Mouse (Mus musculus) kidney, adult 8-10 months (tissue): ENCODE results near the gene Gpx8.
A peak's percentile ranks its signal among the peaks of the same experiment; 100 is the strongest.

Source experiments
- DNase-seq, 2 experiments: peaks; one replicate each; pipeline ENCODE4 v3.0.0; 2022

The Gpx8 gene

GRCm38 (mm10) chr13:113046211-113046883 is at the start of gene Gpx8:
Gene Gpx8, minus strand, starts transcription at chr13:113046410.
- peak; percentile 31 to 49 for DNase-seq

DNA sequence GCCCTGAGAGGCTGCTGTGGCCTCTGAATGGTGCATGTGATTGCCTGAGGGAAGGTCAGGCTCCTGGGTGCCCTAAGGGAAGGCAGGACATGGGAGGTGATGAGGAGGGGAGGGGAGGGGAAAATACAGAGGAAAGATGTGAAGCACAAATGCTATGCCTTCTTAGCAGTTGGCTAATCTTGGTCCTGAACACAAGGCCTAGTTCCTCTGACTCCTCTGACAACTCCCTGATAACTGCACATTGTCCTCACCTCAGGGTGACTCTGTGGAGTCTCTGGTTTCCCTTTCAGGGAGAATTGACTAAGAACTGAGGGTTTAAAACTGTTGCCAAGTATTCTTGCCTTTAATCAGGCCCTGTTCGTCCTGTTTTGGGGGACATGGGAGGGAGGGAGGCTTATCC is 48.4 kb upstream of the Gpx8 start:
- no peak for DNase-seq

- no peak for DNase-seq
These were observed 44.3 kb upstream of the Gpx8 start for GRCm38 (mm10) chr13:113090489-113090888.

DNA sequence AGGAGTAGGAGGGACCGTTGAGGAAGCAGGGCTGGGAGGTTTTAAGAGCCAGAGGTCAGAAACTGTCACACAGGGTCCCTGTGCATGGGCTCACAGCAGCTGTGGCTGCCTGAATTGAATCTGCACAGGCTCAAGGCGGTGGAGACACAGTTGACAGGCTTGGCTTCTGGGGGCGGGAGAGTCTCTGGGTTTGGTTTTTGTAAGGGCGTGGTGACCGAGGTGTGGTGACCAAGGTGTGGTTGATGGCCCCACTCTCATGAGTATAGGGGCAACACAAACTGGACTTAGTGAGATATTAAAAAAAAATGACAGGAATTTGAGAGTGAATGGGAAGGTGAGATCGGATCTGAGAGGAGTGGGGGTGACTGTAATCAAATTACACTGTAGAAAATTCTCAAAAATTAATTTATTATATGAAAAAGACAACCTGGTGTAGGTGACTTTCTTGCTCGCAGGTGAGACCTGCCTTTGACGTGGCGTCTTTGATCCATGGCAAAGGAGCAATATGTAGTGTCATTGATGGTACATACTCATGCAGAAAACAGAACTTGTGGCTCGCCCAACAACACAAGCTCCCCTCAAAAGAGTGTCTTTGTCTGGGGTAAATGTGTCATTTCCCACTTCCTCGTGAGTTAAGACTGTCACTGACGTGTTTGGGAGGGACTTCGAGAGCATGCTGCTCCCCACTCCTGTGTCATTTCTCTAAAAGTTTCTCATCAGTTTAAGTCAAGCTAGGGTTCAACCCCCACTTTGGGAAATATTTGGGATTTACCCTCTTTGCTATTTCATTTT is 41.2 kb upstream of the Gpx8 start:
- no peak for DNase-seq

DNA sequence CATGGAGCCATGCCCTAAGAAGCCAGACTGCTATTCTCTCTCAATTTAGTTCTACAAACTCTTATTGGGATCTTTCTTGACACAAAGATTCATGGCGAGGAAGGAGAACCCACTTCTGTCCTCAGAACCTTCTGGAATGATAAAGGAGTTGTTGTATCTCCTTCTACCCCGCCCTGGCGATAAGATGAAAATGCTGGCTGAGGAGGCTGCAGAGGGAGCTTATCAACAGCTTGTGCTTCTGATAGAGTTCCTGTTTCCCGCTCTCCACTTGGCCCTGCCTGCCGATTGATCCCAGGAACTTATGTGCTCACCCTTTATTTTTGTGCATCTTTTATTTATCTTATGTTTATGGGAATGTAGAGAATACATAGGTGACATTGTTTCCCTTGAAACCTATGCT is 38.5 kb upstream of the Gpx8 start:
- DNase-seq: no peak

- no peak for DNase-seq
These were observed 35.9 kb upstream of the Gpx8 start for GRCm38 (mm10) chr13:113082101-113082500.

GRCm38 (mm10) chr13:113079021-113079420 is 32.8 kb upstream of the Gpx8 start:
- DNase-seq: no peak

GRCm38 (mm10) chr13:113064542-113064941 is 18.3 kb upstream of the Gpx8 start:
- DNase-seq: no peak

DNA sequence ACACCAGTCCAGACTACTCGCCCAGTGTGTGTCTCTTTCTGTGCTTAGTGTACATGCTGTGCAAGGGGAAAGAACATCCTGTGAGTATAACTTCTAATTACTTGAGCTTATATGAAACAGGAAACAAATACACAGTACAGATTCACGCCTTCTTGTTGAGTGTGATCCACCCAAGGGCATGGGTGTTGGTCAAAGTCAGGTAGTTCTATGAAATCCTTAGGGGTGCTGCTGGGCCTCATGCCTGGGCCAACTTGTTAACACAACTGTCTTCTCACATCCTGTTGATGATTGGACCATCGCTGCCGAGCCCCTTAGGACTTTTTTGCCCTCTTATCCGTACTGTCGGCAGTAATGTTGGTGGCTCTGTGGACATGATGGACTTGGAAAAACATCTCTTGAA is 15.5 kb upstream of the Gpx8 start:
- DNase-seq: no peak

DNA sequence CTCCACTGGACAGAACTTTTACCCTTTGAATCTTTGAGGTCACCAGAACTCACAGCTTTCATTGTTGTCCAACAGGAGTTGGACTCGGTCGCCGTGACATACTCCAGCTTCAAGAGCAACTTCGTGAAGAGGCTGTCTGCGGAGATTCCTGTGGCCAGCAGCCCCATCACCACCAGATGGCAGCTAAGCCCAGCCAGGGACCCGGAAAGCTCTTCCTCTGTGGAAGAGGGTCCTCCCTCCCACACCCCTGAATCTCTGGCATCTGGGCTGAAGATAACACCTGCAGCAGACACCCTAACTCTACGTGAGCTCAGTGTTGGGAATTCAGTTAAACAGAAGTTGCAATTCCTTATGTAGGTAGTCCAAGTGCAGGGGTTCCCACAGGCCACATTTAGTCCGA is 9.6 kb upstream of the Gpx8 start:
- DNase-seq: no peak

DNA sequence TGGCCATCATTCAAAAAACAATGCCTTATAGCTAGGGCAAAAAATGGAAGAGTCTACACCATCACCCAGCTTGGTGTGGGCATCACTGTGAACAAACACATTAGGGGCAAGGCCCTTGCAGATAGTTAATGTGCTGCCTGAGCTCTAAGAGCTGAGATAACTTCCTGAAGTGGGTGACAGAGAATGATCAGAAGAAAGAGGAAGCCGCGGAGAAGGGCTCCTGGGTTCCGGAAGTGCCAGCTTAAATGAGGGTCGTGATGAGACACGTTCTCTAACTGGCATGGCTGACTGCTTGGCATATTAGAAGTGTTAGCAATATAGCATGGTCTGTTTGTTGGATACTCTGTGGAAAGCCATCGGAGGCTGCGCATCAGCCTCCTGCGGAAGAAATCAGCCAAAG is 8.0 kb upstream of the Gpx8 start:
- no peak for DNase-seq

DNA sequence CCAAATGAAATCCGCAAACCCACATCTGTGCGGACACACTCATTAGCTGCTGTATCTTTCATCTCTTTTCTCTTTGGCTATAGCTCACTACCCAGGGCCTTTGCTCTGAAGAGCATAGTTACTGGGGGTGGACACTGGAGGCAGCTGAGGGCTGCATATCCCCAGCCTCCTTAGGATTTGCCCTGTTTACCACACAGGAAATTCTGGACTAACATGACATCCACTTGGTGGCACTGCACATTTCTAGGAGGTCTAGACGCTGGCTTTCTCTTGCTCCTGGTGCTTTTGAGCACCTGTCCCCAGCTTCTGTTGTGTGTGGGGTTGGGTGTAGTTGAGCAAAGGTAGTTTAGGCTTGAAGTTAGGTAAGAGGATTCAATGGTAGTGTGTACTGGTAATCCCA is 1.4 kb upstream of the Gpx8 start:
- no peak for DNase-seq

- no peak for DNase-seq
These were observed 808 bp upstream of the Gpx8 start for GRCm38 (mm10) chr13:113047018-113047417.

GRCm38 (mm10) chr13:113045458-113046110 is 626 bp downstream of the Gpx8 start:
- no peak for DNase-seq

GRCm38 (mm10) chr13:113044876-113045275 is 1.3 kb downstream of the Gpx8 start:
- no peak for DNase-seq

DNA sequence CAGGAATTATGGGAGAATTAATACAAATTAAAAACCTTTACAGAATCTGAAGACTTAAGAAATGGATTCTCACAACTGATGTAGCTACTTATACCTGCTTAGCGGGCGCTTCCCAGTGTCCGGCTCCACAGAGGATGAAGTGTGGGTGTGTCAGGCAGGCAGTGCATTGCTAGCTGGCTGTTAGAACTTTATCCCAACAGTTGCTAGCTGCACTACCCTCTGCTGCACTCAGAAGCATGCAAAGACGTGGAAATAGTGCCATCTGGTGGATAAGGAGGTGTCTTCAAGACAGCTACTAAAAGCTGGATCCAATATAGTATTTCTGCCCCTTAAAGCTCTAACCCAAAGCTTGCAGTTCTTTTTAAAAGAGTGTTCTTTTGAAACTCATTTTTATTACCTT is 10.4 kb downstream of the Gpx8 start:
- DNase-seq: peak; percentile 75 to 82

GRCm38 (mm10) chr13:113034950-113035421 is 11.2 kb downstream of the Gpx8 start, which contains the start of gene Cdc20b:
Gene Cdc20b, plus strand, starts transcription at chr13:113035111.
- DNase-seq: no peak

GRCm38 (mm10) chr13:113034271-113034886 is 11.8 kb downstream of the Gpx8 start:
- no peak for DNase-seq

- DNase-seq: no peak
These were observed 13.4 kb downstream of the Gpx8 start for GRCm38 (mm10) chr13:113032831-113033230.

- no peak for DNase-seq
These were observed 14.2 kb downstream of the Gpx8 start for GRCm38 (mm10) chr13:113031792-113032571.

DNA sequence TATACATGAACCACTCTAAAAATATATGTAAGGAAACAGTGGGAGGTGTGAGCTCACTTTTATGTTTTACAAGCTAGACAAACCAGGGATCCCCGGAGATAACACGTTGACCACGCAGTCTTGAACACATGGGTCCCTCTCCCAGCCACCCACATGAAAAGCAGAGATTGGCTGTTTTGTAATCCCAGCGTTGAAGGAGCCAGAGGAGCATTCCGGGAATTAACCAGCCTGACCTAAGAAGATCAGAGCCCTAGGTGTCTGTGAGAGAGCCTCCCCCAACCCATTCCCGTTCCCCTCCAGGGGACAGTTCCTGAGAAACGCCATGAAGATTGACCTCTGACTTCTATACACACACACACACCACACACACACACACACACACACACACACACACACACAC is 14.9 kb downstream of the Gpx8 start:
- DNase-seq: no peak
